Mouse (Mus musculus): ENCODE measurements at regions not wholly inside any gene's neighbourhood (a gene's known extent, or its start where the extent isn't known, plus 50 kb on each side); places are given as distances from the start of the nearest gene placed in this dataset.

- no peak for DNase-seq (ENCODE audit: low spot score in 2 of 2)
- intact Hi-C loops (cut with DNase I) = loop anchor here (10.0 kb wide), 1 partner anchor 577 kb away; no protein-coding TSS in a partner anchor
Observed at GRCm38 (mm10) chr9:47127756-47128424, 129.3 kb downstream of the Gm4791 start.

- intact Hi-C loops (cut with DNase I) = loop anchor here (10.0 kb wide), 1 partner anchor 576 kb away; no protein-coding TSS in a partner anchor
Observed at GRCm38 (mm10) chr9:47129101-47129500, 130.6 kb downstream of the Gm4791 start.

DNA sequence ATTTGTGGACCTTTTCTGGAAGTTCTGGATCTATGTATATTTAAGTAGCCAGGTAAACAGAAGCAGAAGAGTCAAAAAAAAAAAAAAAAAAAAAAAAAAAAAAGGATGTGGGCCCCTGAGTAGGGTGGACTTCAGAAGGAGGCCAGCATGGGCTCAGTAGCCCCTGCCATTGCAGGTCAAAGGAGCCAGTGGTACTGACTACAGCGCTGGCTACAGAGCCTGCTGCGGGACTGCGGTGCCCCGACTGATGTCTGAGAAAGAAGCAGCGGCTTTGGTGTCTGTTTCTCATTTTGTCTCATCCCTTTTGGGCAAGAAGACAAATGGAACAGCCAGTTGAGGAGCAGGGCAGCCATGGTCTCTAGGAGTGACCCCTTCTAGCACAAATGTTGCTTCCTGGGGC is 134.9 kb downstream of the Gm4791 start:
- intact Hi-C loops (cut with DNase I) = no loop called here
- DNase-seq (ENCODE audit: low spot score in 2 of 2) = no peak

More at GRCm38 (mm10) chr9:47129101-47129500, 130.6 kb downstream of the Gm4791 start:
- DNase-seq (ENCODE audit: low spot score in 2 of 2) = no peak

- intact Hi-C loops (cut with DNase I) = no loop called here
- DNase-seq (ENCODE audit: low spot score in 2 of 2) = no peak
Observed at GRCm38 (mm10) chr9:47133873-47134272, 135.3 kb downstream of the Gm4791 start.

DNA sequence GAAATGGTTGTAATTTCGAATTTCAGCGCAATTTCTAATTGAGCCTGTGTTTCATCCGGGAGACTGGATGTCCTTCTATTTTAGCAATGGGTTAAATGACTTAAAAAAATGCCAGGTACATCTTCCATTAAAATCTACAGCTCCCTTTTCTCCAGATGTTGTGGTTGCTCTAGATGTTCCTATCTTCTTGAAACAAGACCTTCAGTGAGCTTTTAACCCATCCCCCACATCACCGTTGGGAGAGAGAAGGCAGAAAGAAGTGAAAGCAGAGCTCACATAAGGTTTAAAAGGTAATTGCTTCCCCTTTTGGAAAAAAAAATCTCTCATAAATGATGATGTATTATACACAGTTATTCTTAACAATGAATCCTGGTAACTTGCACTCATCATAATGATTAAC is 135.9 kb downstream of the Gm4791 start:
- DNase-seq (ENCODE audit: low spot score in 2 of 2) = no peak

DNA sequence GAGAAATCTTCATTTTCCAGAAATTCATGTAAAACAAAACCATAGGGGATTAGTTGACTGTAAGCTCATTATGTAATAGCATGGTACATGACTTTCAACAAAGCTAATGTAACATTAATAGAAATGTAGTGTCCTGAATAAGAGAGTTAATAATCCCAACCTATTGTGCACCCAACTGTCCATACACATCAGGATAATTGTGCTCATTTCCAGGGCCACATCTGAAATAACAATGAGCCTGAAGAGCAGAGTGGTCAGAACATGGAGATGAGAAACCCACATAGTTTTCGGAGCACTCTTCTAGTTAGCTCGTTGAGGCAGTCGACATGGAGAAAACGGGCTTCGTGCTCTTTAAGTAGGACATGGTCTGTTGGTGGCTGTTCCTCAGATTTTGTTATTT is 138.1 kb downstream of the Gm4791 start:
- no peak for DNase-seq (ENCODE audit: low spot score in 2 of 2)
- intact Hi-C loops (cut with DNase I) = no loop called here

More for the DNA sequence above, 135.9 kb downstream of the Gm4791 start:
- intact Hi-C loops (cut with DNase I) = no loop called here

DNA sequence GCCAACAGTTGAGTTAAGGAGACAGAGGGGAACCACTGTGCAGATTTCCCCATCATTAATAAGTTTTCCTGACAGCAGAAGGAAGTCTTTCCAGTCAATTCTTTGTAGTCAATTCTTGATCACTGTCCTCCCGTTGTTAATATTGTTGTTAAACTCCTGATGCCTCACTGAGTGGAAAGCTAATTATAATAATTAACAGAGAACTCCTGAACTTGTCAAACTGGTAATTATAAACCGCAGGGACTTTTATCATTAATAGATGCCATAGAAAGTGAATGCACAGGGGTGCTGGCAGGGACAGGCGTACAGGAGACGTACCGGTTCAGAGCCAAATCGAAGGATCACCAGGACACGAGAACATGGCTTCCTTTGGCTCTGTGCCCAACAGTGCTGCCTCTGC is 154.9 kb downstream of the Gm4791 start:
- no peak for DNase-seq (ENCODE audit: low spot score in 2 of 2)
- intact Hi-C loops (cut with DNase I) = no loop called here

DNA sequence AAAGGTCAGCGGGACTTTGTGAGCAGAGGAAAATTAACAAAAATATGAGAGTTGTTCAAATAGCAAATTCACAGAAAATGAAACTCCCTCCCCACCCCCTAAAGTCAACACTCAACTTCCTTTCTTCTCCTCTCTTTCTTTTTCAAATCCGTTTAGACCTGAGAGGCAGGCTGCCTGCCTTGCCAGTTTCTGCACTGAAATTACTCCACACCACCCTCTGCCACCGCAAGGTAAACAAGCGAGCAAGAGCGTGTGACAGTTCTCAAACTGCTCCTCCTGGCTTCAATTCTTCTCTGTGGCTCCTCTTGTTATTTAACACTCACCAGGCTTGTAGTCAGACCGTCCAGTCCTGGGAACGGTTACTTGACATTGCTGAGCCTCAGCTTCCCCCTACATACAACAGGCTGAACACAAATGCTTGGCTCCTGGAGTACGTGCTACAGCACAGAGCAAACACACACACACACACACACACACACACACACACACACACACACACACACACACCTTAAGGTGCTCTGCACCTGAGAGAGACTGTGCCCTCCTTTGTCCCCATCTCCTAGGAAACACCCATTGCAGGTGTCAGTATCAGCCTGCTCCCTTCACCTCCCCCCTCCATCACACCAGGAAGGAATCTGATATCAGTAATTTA is 167.1 kb downstream of the Gm4791 start:
- intact Hi-C loops (cut with DNase I) = no loop called here
- DNase-seq (ENCODE audit: low spot score in 2 of 2) = no peak

GRCm38 (mm10) chr9:47167681-47168240 is 169.2 kb downstream of the Gm4791 start:
- no peak for DNase-seq (ENCODE audit: low spot score in 2 of 2)
- intact Hi-C loops (cut with DNase I) = no loop called here

GRCm38 (mm10) chr9:47176044-47176443 is 177.5 kb downstream of the Gm4791 start:
- intact Hi-C loops (cut with DNase I) = loop anchor here (5.0 kb wide), 1 partner anchor 219 kb away; no protein-coding TSS in a partner anchor

GRCm38 (mm10) chr9:47218101-47218500 is 219.6 kb downstream of the Gm4791 start:
- DNase-seq (ENCODE audit: low spot score in 2 of 2) = no peak
- intact Hi-C loops (cut with DNase I) = no loop called here

More at GRCm38 (mm10) chr9:47176044-47176443, 177.5 kb downstream of the Gm4791 start:
- no peak for DNase-seq (ENCODE audit: low spot score in 2 of 2)

- DNase-seq (ENCODE audit: low spot score in 2 of 2) = no peak
- intact Hi-C loops (cut with DNase I) = no loop called here
Observed at GRCm38 (mm10) chr9:47223536-47223935, 225.0 kb downstream of the Gm4791 start.

DNA sequence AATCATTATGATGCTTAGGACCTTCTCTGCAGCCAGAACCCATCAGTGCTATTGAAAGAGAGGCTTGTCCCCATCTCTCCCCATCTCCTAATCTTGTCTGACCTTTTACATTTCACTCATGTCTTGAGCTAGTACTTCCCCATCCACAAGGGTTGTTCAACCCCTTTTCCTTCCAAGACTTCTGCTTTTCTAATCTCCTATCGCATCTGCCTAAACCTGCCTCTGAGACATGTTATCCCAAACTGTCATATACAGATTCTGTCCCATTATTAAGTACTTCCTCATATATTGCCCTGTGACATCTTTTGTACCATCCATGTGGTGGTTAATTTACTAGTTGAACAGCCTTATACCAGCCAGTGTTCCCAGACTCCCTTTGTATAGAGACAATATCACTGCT is 225.7 kb downstream of the Gm4791 start:
- DNase-seq (ENCODE audit: low spot score in 2 of 2) = no peak
- intact Hi-C loops (cut with DNase I) = no loop called here

GRCm38 (mm10) chr9:47226476-47227271 is 228.1 kb downstream of the Gm4791 start:
- intact Hi-C loops (cut with DNase I) = no loop called here
- peak in 1 of 2 experiments; percentile 4 for DNase-seq (ENCODE audit: low spot score in 2 of 2)

- intact Hi-C loops (cut with DNase I) = no loop called here
- no peak for DNase-seq (ENCODE audit: low spot score in 2 of 2)
Observed at GRCm38 (mm10) chr9:47227298-47227697, 228.8 kb downstream of the Gm4791 start.

GRCm38 (mm10) chr9:47228736-47229135 is 230.2 kb downstream of the Gm4791 start:
- intact Hi-C loops (cut with DNase I) = no loop called here
- no peak for DNase-seq (ENCODE audit: low spot score in 2 of 2)

DNA sequence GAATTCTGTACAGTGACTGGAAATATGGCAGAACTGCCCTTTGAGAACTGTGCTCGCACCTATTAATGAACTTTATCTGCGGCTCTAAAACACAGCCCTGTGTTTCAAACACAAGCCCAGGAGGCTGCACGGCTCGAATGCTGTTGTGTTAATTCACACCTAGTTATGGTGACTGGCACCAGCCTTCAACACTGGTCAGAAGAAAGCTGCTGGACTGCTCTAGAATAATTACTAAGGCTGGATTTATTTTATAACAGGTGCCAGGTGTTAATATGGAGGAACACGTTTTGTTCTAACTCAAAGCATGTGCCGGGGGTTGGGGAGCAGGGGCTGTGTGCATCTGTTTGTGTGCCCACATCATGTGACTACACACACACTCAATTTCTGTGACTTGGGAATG is 230.8 kb downstream of the Gm4791 start:
- intact Hi-C loops (cut with DNase I) = no loop called here
- no peak for DNase-seq (ENCODE audit: low spot score in 2 of 2)

GRCm38 (mm10) chr9:47240950-47241349 is 242.4 kb downstream of the Gm4791 start:
- intact Hi-C loops (cut with DNase I) = no loop called here
- DNase-seq (ENCODE audit: low spot score in 2 of 2) = no peak

- intact Hi-C loops (cut with DNase I) = no loop called here
Observed at GRCm38 (mm10) chr9:47242051-47242450, 243.5 kb downstream of the Gm4791 start.

GRCm38 (mm10) chr9:47242526-47242925 is 244.0 kb downstream of the Gm4791 start:
- intact Hi-C loops (cut with DNase I) = no loop called here

More at GRCm38 (mm10) chr9:47242051-47242450, 243.5 kb downstream of the Gm4791 start:
- no peak for DNase-seq (ENCODE audit: low spot score in 2 of 2)

More at GRCm38 (mm10) chr9:47242526-47242925, 244.0 kb downstream of the Gm4791 start:
- no peak for DNase-seq (ENCODE audit: low spot score in 2 of 2)
